Mouse (Mus musculus) stomach, embryonic 14.5 days (tissue): ENCODE results near the gene Gm42791. TPM values are rescaled to one million over a fixed set of nuclear protein-coding genes. Genes with fewer than 3 reads are reported as not detected.

Experiments
- ATAC-seq: fragments of 200-750 bp; cut with Nextera tagmentation; 2 replicates; pipeline ENCODE4 v1.8.0; 2017; ENCODE audit warnings: low read depth, moderate TSS enrichment; ENCODE audit not compliant: insufficient number of reproducible peaks, insufficient read depth, low FRiP score
- H3K27ac ChIP-seq: fragments of 300-500 bp; sonication (generic); 2 replicates; pipeline ENCODE4 v1.5.1; 2014; ENCODE audit warnings: mild to moderate bottlenecking, low read length, moderate library complexity, mixed read lengths
- H3K27me3 ChIP-seq: fragments of 300-500 bp; sonication (generic); 2 replicates; pipeline ENCODE4 v1.6.1; 2014; ENCODE audit warnings: low read length, control low read depth, mixed read lengths; ENCODE audit not compliant: control insufficient read depth, insufficient read depth
- H3K36me3 ChIP-seq: fragments of 300-500 bp; sonication (generic); 2 replicates; pipeline ENCODE4 v1.6.1; 2014; ENCODE audit warnings: mild to moderate bottlenecking, control low read depth, low read length, moderate library complexity, mixed read lengths; ENCODE audit not compliant: control insufficient read depth, insufficient read depth
- H3K4me1 ChIP-seq: fragments of 300-500 bp; sonication (generic); 2 replicates; pipeline ENCODE4 v1.6.1; 2014; ENCODE audit warnings: low read length, control low read depth, mixed read lengths; ENCODE audit not compliant: control insufficient read depth, insufficient read depth
- H3K4me2 ChIP-seq: fragments of 300-500 bp; sonication (generic); replicated peaks from 2 replicates; pipeline ENCODE4 v1.6.1; 2014; ENCODE audit warnings: low read depth, low read length, control low read depth
- H3K4me3 ChIP-seq: fragments of 300-500 bp; sonication (generic); 2 replicates; pipeline ENCODE4 v1.5.1; 2014; ENCODE audit warnings: low read depth, low read length, control low read depth
- H3K9ac ChIP-seq: fragments of 300-500 bp; sonication (generic); replicated peaks from 2 replicates; pipeline ENCODE4 v1.6.1; 2014; ENCODE audit warnings: low read depth, mild to moderate bottlenecking, control low read depth, low read length, moderate library complexity, mixed read lengths
- H3K9me3 ChIP-seq: fragments of 300-500 bp; sonication (generic); 2 replicates; pipeline ENCODE4 v1.6.1; 2016; ENCODE audit warnings: low read depth, low read length, control low read depth; ENCODE audit not compliant: control insufficient read depth
- WGBS: fragments of 180-500 bp; shearing (Covaris S2); extraction: QIAGEN DNeasy Blood & Tissue Kit; methylation state at CpG from one replicate; pipeline ENCODE4 v1.1.7; 2014; 5-methylcytosine and 5-hydroxymethylcytosine counted together
- polyA plus RNA-seq: library from polyadenylated mRNA; unstranded; fragments of >200 nt; fragmentation: Nextera tagmentation; extraction: Ambion mirVana; gene quantifications from 2 replicates; pipeline ENCODE4 v1.2.1, GENCODE M21; 2014

Gm42791 gene
- polyA plus RNA-seq, 1 experiment from 2014 or later: not detected

GRCm38 (mm10) chr5:148863409-148863808, 131.5 kb downstream of the Gm42791 start:
- no peaks in the 10 kb centered on the region for H3K36me3 ChIP-seq
- no peaks in the 10 kb centered on the region for H3K9me3 ChIP-seq
- H3K4me1 ChIP-seq: peaks cover 7% of the 10 kb centered on the region; the same call in 1 of the 2 replicates
- WGBS: 69% methylated on average over 6 of the region's 6 CpGs
- H3K4me3 ChIP-seq: no peak overlapping the region
- H3K9ac ChIP-seq: no peak overlapping the region
- ATAC-seq: no peak
- no peaks in the 10 kb centered on the region for H3K27me3 ChIP-seq
- no peak overlapping the region for H3K27ac ChIP-seq
- H3K4me2 ChIP-seq: no peak overlapping the region

DNA sequence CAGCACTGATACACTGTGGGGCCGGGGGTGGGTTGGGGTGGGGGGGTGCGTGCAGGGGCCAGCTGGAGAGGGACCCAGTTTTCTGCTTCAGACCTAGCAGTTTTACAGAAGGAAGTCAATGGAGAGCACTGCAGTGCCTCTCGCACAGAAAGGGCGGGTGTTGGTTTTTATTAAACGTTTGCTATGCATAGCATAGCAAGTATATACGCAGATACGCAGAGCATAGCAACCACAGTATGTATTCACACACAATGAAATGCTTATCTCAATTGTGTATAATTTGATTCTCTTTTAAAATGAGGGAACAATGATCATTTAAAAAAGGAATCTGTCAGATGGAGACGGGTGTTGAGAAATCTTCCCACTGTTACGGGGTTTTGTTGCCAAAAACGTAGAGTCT, 132.1 kb downstream of the Gm42791 start:
- Histone ChIP-seq H3K27ac (no peak overlapping the region), H3K36me3 (no peaks in the 10 kb centered on the region), H3K4me3 (no peak overlapping the region), H3K9me3 (no peaks in the 10 kb centered on the region), H3K4me1 (peaks cover 7% of the 10 kb centered on the region; the same call in 1 of the 2 replicates), H3K9ac (no peak overlapping the region), H3K27me3 (no peaks in the 10 kb centered on the region), H3K4me2 (no peak overlapping the region)
- WGBS: 68% methylated on average over 10 of the region's 10 CpGs
- no peak for ATAC-seq

GRCm38 (mm10) chr5:148862136-148862535, 132.8 kb downstream of the Gm42791 start:
- Histone ChIP-seq H3K9ac (no peak overlapping the region), H3K27me3 (no peaks in the 10 kb centered on the region), H3K27ac (no peak overlapping the region), H3K4me2 (no peak overlapping the region), H3K36me3 (no peaks in the 10 kb centered on the region), H3K4me3 (no peak overlapping the region), H3K9me3 (no peaks in the 10 kb centered on the region), H3K4me1 (peaks cover 6% of the 10 kb centered on the region; the same call in 1 of the 2 replicates)
- ATAC-seq: no peak
- WGBS: 63% methylated on average over 8 of the region's 8 CpGs

DNA sequence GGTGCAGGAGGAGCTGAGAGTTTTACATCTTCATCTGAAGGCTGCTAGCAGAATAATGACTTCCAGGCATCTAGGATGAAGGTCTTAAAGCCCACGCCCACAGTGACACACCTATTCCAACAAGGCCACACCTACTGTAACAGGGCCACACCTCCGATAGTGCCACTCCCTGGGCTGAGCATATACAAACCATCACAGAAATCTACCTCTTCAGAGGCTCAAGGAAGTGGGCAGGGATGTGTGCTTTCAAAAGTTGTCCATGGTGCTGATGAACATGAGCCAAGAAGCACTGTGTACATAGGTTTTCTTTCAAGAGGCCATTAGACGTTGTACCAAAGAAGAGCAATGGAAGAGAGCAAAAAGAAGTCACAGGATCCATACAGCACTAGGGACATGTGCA, 137.4 kb downstream of the Gm42791 start:
- H3K9ac ChIP-seq: no peak overlapping the region
- WGBS: 79% methylated on average over 3 of the region's 3 CpGs
- no peaks in the 10 kb centered on the region for H3K4me1 ChIP-seq
- H3K4me3 ChIP-seq: no peak overlapping the region
- no peak overlapping the region for H3K27ac ChIP-seq
- H3K27me3 ChIP-seq: no peaks in the 10 kb centered on the region
- H3K9me3 ChIP-seq: no peaks in the 10 kb centered on the region
- no peak for ATAC-seq
- H3K36me3 ChIP-seq: no peaks in the 10 kb centered on the region
- H3K4me2 ChIP-seq: no peak overlapping the region

- Histone ChIP-seq H3K36me3 (no peaks in the 10 kb centered on the region), H3K4me2 (no peak overlapping the region), H3K27ac (no peak overlapping the region), H3K27me3 (no peaks in the 10 kb centered on the region), H3K4me3 (no peak overlapping the region), H3K4me1 (no peaks in the 10 kb centered on the region), H3K9ac (no peak overlapping the region), H3K9me3 (no peaks in the 10 kb centered on the region)
- ATAC-seq: no peak
- 82% methylated on average over 8 of the region's 8 CpGs for WGBS
Observed at GRCm38 (mm10) chr5:148855047-148855446, 139.9 kb downstream of the Gm42791 start.

GRCm38 (mm10) chr5:148854166-148854565, 140.8 kb downstream of the Gm42791 start:
- Histone ChIP-seq H3K4me1 (no peaks in the 10 kb centered on the region), H3K4me2 (no peak overlapping the region), H3K9me3 (no peaks in the 10 kb centered on the region), H3K27me3 (no peaks in the 10 kb centered on the region), H3K36me3 (no peaks in the 10 kb centered on the region), H3K27ac (no peak overlapping the region), H3K4me3 (no peak overlapping the region), H3K9ac (no peak overlapping the region)
- WGBS: 31% methylated on average over 5 of the region's 5 CpGs
- ATAC-seq: no peak

GRCm38 (mm10) chr5:148849516-148849915, 145.4 kb downstream of the Gm42791 start:
- H3K9me3 ChIP-seq: no peaks in the 10 kb centered on the region

DNA sequence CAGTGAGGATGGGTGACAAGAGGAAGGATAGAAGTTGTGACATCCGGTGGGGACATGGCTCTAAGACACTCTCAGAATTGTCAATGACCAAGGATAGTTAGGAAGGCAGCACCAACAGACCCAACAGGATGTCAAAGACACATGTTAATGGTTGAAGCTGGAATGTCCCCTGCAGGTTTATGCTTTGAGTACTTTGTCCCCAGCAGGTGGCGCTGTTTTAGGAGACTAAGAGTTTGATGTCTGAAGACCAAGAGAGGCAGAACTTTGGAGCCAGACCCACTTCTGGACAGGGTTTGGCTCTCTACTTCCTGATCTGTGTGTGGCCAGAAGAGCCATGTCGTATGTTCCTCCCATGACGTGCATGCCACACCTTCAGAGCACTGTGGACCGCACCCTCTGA, 147.9 kb downstream of the Gm42791 start:
- H3K27me3 ChIP-seq: no peaks in the 10 kb centered on the region
- H3K4me2 ChIP-seq: no peak overlapping the region
- H3K36me3 ChIP-seq: no peaks in the 10 kb centered on the region
- no peak overlapping the region for H3K4me3 ChIP-seq
- no peak overlapping the region for H3K9ac ChIP-seq
- no peak overlapping the region for H3K27ac ChIP-seq
- no peak for ATAC-seq
- 95% methylated on average over 5 of the region's 5 CpGs for WGBS
- H3K9me3 ChIP-seq: no peaks in the 10 kb centered on the region
- H3K4me1 ChIP-seq: no peaks in the 10 kb centered on the region

More at GRCm38 (mm10) chr5:148849516-148849915, 145.4 kb downstream of the Gm42791 start:
- Histone ChIP-seq H3K4me1 (no peaks in the 10 kb centered on the region), H3K36me3 (no peaks in the 10 kb centered on the region), H3K9ac (no peak overlapping the region), H3K4me2 (no peak overlapping the region), H3K27ac (no peak overlapping the region), H3K4me3 (no peak overlapping the region), H3K27me3 (no peaks in the 10 kb centered on the region)
- no peak for ATAC-seq
- 85% methylated on average over 6 of the region's 6 CpGs for WGBS
